Mouse (Mus musculus) lung, postnatal 0 days (tissue): ENCODE measurements at regions not wholly inside any gene's neighbourhood (a gene's known extent, or its start where the extent isn't known, plus 50 kb on each side); places are given as distances from the start of the nearest gene placed in this dataset.

Source experiments
- ATAC-seq: fragments of 200-750 bp; cut with Nextera tagmentation; 2 replicates; pipeline ENCODE4 v1.8.0; 2017; ENCODE audit warnings: moderate library complexity
- DNase-seq: peaks from one replicate; pipeline ENCODE4 v3.0.0-alpha.2; 2016; ENCODE audit warnings: low spot score
- H3K27ac ChIP-seq: fragments of 300-500 bp; sonication (generic); 2 replicates; pipeline ENCODE4 v1.5.1; 2014; ENCODE audit warnings: antibody characterized with exemption, mild to moderate bottlenecking, low read length, mixed read lengths
- H3K27me3 ChIP-seq: fragments of 300-500 bp; sonication (generic); replicated peaks from 2 replicates; pipeline ENCODE4 v1.6.1; 2014; ENCODE audit warnings: low read length, mixed read lengths; ENCODE audit not compliant: insufficient read depth
- H3K36me3 ChIP-seq: fragments of 300-500 bp; sonication (generic); 2 replicates; pipeline ENCODE4 v1.6.1; 2014; ENCODE audit warnings: low read length, mixed read lengths; ENCODE audit not compliant: insufficient read depth
- H3K4me1 ChIP-seq: fragments of 300-500 bp; sonication (generic); 2 replicates; pipeline ENCODE4 v1.6.1; 2014; ENCODE audit warnings: antibody characterized with exemption, low read depth, low read length, mixed read lengths; ENCODE audit not compliant: insufficient read depth
- H3K4me2 ChIP-seq: fragments of 300-500 bp; sonication (generic); replicated peaks from 2 replicates; pipeline ENCODE4 v1.6.1; 2014; ENCODE audit warnings: low read depth, mild to moderate bottlenecking, low read length, moderate library complexity, mixed read lengths
- H3K4me3 ChIP-seq: fragments of 300-500 bp; sonication (generic); 2 replicates; pipeline ENCODE4 v1.5.1; 2014; ENCODE audit warnings: low read depth, low read length
- H3K9ac ChIP-seq: fragments of 300-500 bp; sonication (generic); replicated peaks from 2 replicates; pipeline ENCODE4 v1.6.1; 2014; ENCODE audit warnings: low read depth, mild to moderate bottlenecking
- H3K9me3 ChIP-seq: fragments of 300-500 bp; sonication (generic); 2 replicates; pipeline ENCODE4 v1.6.1; 2016; ENCODE audit warnings: low read length, mixed read lengths
- CTCF ChIP-seq: IDR thresholded peaks from 2 replicates; pipeline ENCODE4 v1.5.1; 2016; ENCODE audit warnings: antibody characterized with exemption, mild to moderate bottlenecking
- EP300 ChIP-seq: IDR thresholded peaks from 2 replicates; pipeline ENCODE4 v1.6.1; 2016; ENCODE audit warnings: antibody characterized with exemption, mild to moderate bottlenecking, control low read depth
- WGBS: fragments of 180-500 bp; shearing (Covaris S2); extraction: QIAGEN DNeasy Blood & Tissue Kit; methylation state at CpG from one replicate; pipeline ENCODE4 v1.1.7; 2014; 5-methylcytosine and 5-hydroxymethylcytosine counted together

DNA sequence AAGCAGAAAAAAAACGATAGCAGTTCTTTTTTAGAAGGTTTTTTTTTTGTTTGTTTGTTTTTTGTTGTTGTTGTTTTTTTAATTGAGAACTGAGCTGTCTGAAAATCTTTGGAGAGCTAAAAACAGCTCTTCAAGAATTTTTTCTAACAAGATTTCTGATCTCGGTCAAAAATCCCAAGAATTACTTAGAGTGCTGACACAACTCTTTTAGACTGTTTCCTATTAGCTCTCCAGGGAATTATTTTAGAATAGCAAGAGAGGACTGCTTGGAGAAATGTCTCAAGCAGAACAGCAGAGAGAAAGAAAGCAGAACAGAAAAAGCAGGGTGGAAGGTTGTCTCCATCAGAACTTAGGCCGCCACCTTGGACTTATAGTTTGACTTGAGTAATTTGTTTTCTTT, 218.1 kb upstream of the Zfp770 start:
- ATAC-seq, result no peak
- WGBS, result 54% methylated on average over 3 of the region's 3 CpGs
- Histone ChIP-seq H3K27me3 (no peaks in the 10 kb centered on the region), H3K36me3 (no peaks in the 10 kb centered on the region), H3K9ac (no peak overlapping the region), H3K27ac (no peak overlapping the region), H3K4me3 (no peak overlapping the region), H3K9me3 (no peaks in the 10 kb centered on the region), H3K4me2 (no peak overlapping the region), H3K4me1 (no peaks in the 10 kb centered on the region)
- TF ChIP-seq EP300, result no peak
- TF ChIP-seq CTCF, result no peak
- no peak for DNase-seq

DNA sequence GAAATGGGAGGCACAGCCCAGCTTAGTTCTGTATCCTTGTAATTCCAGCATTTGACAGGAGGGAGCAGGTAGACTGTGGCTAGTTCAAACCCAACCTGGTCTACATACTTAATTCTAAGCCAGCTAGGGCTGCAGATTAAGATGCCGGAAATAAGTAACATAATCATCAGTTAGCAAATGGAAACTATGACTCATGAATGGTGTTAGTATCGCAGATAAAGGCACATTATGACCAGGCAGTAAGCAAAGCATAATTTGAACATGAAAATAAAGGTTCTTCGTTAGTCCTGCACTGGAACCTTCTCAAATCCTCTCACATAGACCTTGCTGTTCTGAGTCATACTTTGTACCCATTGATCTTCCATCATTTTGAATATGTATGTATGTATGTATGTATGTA, 211.7 kb upstream of the Zfp770 start:
- Histone ChIP-seq H3K4me3 (no peak overlapping the region), H3K4me2 (no peak overlapping the region), H3K4me1 (no peaks in the 10 kb centered on the region), H3K27me3 (no peaks in the 10 kb centered on the region), H3K9me3 (no peaks in the 10 kb centered on the region), H3K9ac (no peak overlapping the region), H3K27ac (no peak overlapping the region), H3K36me3 (no peaks in the 10 kb centered on the region)
- 88% methylated on average over 3 of the region's 3 CpGs for WGBS
- DNase-seq (no peak), ATAC-seq (no peak)
- TF ChIP-seq EP300, result no peak
- no peak for TF ChIP-seq CTCF

DNA sequence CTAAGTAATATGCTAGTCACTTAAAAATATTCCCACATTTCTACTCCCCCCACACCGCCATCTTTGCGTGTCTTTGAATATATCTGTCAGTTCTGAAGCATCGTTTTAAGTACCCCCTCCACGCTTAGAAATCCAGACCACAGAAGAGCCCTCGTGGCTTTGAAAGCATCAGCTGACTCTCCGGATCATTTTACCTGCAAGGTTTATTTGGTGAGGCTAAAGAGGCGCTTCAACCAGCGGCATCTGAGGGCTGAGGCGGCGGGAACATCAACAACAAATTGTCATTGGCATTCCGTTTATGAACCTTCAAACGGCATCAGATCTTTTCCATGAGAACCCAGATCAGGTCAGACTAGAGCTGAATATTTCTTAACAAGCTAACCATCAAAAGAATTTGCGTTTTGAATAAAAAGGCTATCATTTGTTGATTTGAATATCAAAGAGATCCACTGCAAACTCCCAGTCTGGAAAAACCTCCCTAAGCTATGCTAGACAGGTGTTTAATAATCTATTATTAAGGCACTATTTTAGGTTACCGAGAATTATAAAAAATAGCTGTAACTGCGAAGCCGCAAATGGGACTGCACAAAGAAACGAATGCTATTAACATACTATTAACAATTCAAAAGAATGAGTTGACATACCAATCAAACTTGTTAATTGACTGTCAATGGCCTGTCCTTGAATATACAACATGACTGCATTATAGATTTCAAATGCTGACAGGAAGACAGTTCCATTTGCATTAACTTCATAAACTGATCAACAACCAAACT, 210.9 kb upstream of the Zfp770 start:
- Histone ChIP-seq H3K4me2 (no peak overlapping the region), H3K4me3 (no peak overlapping the region), H3K9ac (no peak overlapping the region), H3K27ac (no peak overlapping the region), H3K36me3 (no peaks in the 10 kb centered on the region), H3K4me1 (no peaks in the 10 kb centered on the region), H3K27me3 (no peaks in the 10 kb centered on the region), H3K9me3 (no peaks in the 10 kb centered on the region)
- TF ChIP-seq CTCF, result no peak
- WGBS, result 46% methylated on average over 17 of the region's 17 CpGs
- ATAC-seq (no peak), DNase-seq (no peak)

DNA sequence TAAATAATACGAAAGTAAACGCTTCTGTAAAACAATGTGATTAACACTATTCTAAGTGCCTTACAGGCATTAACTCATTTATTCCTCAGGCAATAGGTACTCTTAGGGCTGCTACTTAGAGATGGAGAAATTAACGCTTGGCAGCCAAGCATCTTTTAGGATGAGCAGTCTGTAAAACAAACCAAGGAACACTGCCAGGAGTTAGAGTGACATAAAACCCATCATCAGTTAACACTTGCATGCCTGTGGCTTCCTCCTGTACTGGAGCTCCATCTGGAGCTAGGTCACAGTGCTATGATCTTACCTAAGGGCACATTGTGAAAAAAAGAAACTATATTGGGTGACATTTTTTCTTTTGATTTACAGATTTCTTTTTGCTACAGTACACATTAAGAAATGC, 209.4 kb upstream of the Zfp770 start:
- ATAC-seq (no peak), DNase-seq (no peak)
- no peaks in the 10 kb centered on the region for H3K4me1 ChIP-seq
- H3K9me3 ChIP-seq, result no peaks in the 10 kb centered on the region
- H3K36me3 ChIP-seq, result no peaks in the 10 kb centered on the region
- TF ChIP-seq CTCF (no peak), EP300 (no peak)
- H3K4me3 ChIP-seq, result no peak overlapping the region
- H3K9ac ChIP-seq, result no peak overlapping the region
- H3K4me2 ChIP-seq, result no peak overlapping the region
- H3K27ac ChIP-seq, result no peak overlapping the region
- H3K27me3 ChIP-seq, result no peaks in the 10 kb centered on the region
- WGBS, result 84% methylated on average over 3 of the region's 3 CpGs

DNA sequence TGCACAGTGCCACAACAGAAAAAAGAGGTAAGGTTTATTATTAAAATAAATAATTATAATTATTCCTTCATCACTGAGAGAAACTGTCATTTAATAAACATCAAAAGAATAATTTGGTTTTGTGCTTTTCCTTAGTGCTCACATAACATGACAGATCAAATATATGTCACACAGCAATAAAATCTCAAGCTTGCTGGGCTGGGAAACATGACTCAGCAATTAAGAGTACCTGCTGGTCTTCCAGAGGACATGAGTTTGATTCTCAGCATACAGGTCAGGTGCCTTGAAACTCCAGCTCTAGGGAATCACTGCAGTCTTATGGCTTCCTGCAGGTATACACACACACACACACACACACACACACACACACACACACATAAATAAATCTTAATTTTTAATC, 208.3 kb upstream of the Zfp770 start:
- H3K27ac ChIP-seq, result no peak overlapping the region
- H3K27me3 ChIP-seq, result no peaks in the 10 kb centered on the region
- H3K36me3 ChIP-seq, result no peaks in the 10 kb centered on the region
- H3K4me1 ChIP-seq, result no peaks in the 10 kb centered on the region
- DNase-seq (no peak), ATAC-seq (no peak)
- H3K9me3 ChIP-seq, result no peaks in the 10 kb centered on the region
- H3K4me3 ChIP-seq, result no peak overlapping the region
- no peak overlapping the region for H3K9ac ChIP-seq
- H3K4me2 ChIP-seq, result no peak overlapping the region
- TF ChIP-seq CTCF (no peak), EP300 (no peak)

DNA sequence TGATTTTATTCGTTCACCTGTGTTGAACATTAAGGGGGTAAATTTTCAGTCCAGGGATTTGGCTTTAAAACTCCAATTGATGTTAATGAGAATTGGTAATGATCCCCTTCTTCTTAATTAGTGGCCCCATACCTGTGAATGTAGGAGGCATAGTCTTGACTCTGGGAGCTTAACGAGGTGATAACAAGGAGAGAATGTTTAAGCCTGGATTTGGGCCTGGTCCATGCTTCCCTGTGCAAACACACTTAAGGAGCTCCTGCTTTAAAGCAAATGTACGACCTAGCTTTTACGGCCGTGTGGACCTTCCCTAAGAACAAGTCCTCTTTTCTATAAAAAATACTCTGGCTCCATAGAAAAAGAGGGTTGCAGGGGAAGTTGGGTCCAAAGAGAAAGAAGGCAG, 206.1 kb upstream of the Zfp770 start:
- 44% methylated on average over 5 of the region's 5 CpGs for WGBS
- H3K4me2 ChIP-seq, result no peak overlapping the region
- no peaks in the 10 kb centered on the region for H3K4me1 ChIP-seq
- H3K9ac ChIP-seq, result no peak overlapping the region
- no peak overlapping the region for H3K27ac ChIP-seq
- H3K36me3 ChIP-seq, result no peaks in the 10 kb centered on the region
- H3K4me3 ChIP-seq, result no peak overlapping the region
- H3K9me3 ChIP-seq, result no peaks in the 10 kb centered on the region
- TF ChIP-seq CTCF (no peak), EP300 (no peak)
- H3K27me3 ChIP-seq, result no peaks in the 10 kb centered on the region
- DNase-seq (no peak), ATAC-seq (no peak)

DNA sequence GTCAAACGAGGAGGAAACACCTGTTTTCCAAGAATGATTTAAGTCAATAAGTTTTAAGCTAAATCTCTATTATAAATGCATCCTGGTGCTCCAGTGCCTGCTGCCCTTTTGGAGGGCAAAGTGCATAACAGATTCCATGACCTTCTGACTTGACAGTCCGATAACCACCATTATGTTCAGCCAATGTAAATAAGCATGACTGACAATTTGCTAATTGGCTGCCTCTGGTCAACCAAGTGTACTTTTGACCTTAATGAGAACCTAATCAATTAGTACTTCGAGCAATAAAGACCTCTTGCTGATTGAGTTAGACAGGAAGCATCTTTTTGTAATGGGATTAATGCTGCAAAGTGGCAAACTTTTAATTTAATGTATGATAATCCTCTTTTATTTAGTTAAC, 183.3 kb upstream of the Zfp770 start:
- H3K4me3 ChIP-seq, result no peak overlapping the region
- no peaks in the 10 kb centered on the region for H3K4me1 ChIP-seq
- H3K9ac ChIP-seq, result no peak overlapping the region
- no peak overlapping the region for H3K4me2 ChIP-seq
- no peak overlapping the region for H3K27ac ChIP-seq
- H3K9me3 ChIP-seq, result no peaks in the 10 kb centered on the region
- ATAC-seq (no peak), DNase-seq (no peak)
- H3K36me3 ChIP-seq, result no peaks in the 10 kb centered on the region
- WGBS, result 15% methylated on average over 3 of the region's 3 CpGs
- H3K27me3 ChIP-seq, result no peaks in the 10 kb centered on the region
- no peak for TF ChIP-seq EP300
- no peak for TF ChIP-seq CTCF
